Mouse (Mus musculus): ENCODE results near the gene Pskh1. TPM values are rescaled to one million over a fixed set of nuclear protein-coding genes. Genes with fewer than 3 reads are reported as not detected.

Pskh1 gene
- total RNA-seq, 2 experiments from 2014 or later: 18.0 to 19.7 TPM

- no peak for ATAC-seq (replicated peaks; ENCODE audit: poor library complexity, severe bottlenecking)
Measured at GRCm38 (mm10) chr8:105890870-105891269, 9.4 kb upstream of the Pskh1 start.

DNA sequence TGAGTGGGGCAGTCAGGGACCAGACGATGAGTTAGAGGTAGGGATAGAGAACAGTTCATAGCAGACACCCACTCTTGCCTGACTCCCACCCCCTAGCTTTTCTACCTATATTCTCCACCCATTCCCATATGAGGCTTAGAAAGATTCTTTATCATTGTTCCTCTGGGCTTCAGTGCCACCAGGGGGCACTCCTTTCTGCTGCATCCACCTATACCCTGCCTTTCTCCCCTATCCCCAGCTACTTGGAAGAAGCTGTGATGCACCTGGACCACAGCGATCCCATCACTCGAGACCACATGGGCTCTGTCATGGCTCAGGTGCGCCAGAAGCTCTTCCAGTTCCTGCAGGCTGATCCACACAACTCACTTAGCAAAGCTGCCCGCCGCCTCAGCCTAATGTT lies 7.8 kb upstream of the Pskh1 start:
- peak; percentile 40 for ATAC-seq (replicated peaks; ENCODE audit: poor library complexity, severe bottlenecking)

- ATAC-seq (replicated peaks; ENCODE audit: poor library complexity, severe bottlenecking): peak; percentile 82
Measured at GRCm38 (mm10) chr8:105893339-105893738, 6.9 kb upstream of the Pskh1 start, which contains the start of gene Nrn1l. Nrn1l (plus strand) TSS chr8:105893567.

DNA sequence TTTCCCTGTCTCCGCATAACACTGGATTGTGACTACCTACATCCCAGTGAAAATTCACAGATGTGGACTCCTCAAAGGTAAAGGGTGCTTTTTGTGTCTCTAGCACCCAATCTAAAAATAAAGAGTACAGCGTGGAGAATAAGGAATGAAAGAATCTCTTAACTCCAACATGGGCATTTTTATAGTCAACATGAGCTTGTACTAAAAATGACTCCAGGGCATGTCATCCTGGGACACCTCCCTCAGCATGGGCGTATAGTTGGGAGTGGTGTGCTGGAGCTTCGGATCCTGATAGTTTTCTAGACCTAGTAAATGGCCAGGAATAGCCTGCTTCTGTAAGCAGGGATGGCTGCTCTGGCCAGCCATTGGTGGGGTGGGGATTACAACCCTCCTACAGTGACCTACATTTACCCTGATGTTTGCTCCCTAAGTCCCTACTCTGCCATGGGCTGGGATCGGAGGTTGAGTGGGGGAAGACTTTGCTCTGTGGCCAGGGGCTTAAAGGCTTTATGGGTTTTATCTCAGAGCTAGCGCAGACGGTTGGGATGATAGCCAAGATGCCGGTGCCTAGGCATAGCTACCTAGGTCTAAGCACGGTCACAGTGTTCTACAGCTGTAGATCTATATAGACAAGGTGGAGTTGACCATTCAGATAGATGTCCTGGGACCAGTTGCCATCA lies 2.3 kb upstream of the Pskh1 start:
- no peak for ATAC-seq (replicated peaks; ENCODE audit: poor library complexity, severe bottlenecking)

DNA sequence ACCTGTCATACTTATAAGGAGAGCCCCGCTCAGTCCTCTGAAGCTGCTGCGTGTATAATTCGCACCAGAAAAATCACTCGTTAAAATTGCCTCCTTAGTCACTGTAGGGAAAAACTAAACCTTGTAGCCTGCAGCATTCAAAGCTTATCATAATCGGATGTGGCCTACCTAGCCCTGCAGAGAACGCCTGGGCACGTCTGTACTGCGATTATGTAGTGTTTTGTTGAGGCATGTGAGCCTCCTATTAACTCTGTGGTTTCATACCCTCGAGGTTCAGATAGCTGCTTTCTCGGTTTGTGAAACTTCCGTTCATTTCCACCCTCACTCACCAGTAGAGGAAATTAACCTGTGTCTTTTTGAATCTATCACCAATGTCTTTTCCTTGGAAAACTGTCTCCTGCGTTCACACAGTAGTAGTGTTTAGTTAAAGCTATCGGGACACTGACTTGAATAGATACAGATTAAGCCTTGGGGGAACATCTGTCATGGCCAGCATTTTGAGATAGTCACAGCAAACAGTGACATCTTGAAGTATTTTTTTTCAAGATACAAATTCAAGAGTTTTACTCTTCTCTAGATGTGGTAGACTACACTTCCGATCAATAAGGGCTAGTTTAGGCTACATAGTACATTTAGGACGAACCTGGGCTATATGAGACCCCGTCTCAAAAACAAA lies 838 bp downstream of the Pskh1 start:
- ATAC-seq (replicated peaks; ENCODE audit: poor library complexity, severe bottlenecking): peak; percentile 54

DNA sequence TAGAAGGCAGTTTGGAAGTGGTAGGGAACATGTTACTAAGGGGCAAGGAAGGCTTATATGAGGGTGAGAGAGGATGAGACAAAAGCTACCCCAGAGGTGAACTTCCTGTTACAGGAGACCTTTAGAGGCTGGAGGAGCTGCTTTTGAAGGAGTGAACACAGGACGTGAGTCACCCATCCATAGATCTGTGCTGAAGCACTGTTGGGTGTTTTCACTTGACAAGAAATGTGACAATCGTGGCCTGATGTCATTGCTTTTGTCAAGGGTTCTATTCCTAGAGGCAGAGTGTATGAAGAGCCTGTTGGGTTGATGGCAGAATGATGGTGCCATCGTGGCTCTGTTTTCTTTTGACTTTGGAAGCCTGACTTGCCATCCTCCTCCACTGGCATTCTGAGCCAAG lies 19.1 kb downstream of the Pskh1 start:
- no peak for ATAC-seq (replicated peaks; ENCODE audit: poor library complexity, severe bottlenecking)

DNA sequence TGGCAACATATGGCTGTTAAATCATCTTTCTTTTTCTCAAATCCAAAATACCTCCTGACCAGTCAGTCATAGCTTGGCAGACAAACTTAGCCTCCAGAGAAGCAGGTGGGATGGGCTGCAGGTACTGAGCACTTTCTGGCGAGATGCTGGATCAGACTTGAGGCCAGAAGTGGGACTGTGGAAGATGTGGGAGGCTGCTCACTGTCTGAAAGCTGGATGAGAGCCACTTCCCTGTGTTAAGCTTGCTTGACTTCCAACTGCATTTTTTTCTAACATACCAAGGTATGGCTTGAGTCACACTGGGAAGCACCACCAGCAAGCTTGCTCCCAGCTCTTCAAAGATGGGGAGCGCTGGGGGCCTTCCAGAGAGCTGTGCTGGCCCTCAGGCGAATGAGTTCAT lies 24.9 kb downstream of the Pskh1 start:
- ATAC-seq (replicated peaks; ENCODE audit: poor library complexity, severe bottlenecking): no peak

DNA sequence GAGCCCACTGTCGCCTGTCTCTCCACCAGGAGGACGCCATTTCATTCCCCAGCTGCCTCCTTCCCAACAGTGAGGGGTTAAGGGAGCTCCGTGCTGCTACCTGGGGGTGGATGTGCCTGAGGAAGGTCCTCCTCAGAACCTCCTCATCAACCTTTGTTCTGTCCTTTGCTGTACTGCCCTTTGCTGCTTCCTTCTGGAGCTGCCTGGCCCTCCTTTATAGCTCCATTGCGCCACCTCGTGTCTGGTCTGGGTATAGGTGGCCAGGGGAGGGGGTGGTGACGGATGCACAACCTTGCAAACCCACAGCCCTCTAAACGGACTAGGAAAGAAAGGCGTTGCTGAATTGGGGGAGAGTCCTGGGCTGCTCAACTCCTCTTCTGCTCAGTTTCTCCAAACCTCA lies 30.4 kb downstream of the Pskh1 start:
- ATAC-seq (replicated peaks; ENCODE audit: poor library complexity, severe bottlenecking): peak; percentile 91

DNA sequence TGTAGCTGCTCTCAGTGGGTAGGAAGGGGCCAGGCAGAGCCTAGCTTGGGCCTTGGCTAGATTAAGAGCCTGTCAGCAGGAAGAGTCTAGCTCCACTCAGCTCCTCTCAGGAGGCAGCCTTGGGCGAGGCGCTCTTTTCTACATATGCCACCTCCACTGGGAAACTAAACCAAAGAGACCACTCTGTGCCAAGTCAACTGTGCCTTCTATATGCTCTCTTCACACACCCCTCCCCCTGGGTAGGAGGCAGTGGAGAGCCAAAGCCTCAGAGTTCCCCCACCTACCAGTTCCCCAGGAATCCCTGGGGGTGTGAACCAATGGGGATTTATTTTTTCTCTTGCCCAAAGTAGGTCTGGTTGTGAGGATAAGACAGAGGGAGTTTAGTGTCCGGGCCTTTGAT lies 31.0 kb downstream of the Pskh1 start:
- ATAC-seq (replicated peaks; ENCODE audit: poor library complexity, severe bottlenecking): no peak

- no peak for ATAC-seq (replicated peaks; ENCODE audit: poor library complexity, severe bottlenecking)
Measured at GRCm38 (mm10) chr8:105932525-105932924, 32.3 kb downstream of the Pskh1 start.

GRCm38 (mm10) chr8:105933762-105934161 lies 33.5 kb downstream of the Pskh1 start, which contains the start of gene Ctrl:
Ctrl (minus strand) TSS chr8:105933862.
- ATAC-seq (replicated peaks; ENCODE audit: poor library complexity, severe bottlenecking): no peak

GRCm38 (mm10) chr8:105935105-105935504 lies 34.9 kb downstream of the Pskh1 start:
- no peak for ATAC-seq (replicated peaks; ENCODE audit: poor library complexity, severe bottlenecking)

DNA sequence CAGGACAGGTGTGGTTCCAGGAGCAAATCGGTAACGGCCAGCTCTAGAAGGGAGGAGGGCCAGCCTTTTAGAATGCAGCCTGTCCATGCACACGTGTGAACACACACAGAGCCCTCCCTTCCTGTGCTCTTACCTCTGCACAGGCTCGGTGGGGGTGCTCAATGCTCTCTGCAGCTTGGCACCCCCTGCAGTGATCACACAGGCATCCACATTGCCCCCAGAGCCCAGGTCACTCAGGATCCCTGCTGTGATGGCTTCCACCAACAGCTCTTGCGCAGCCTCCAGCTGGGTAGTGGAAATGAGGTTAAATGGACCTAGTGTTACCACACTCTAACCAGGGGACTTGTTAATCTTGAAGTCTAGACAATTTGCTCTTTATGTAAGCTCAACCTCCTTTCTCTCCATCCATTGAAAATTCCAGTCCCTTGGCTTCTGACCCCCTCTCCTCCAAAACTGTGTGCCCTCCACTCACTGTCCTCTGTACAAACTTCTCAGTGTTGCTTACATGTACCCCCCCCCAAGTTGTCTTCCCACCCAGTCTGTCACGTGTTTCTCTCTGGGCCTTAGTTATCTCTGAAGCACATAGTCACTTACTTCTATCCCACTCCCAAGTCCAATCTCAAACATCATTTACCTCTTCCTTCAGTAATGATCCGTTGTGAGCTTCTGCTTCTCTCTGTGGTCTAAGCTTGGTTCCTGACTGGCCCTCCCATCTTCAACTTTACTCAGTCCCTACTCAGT lies 35.8 kb downstream of the Pskh1 start:
- no peak for ATAC-seq (replicated peaks; ENCODE audit: poor library complexity, severe bottlenecking)

DNA sequence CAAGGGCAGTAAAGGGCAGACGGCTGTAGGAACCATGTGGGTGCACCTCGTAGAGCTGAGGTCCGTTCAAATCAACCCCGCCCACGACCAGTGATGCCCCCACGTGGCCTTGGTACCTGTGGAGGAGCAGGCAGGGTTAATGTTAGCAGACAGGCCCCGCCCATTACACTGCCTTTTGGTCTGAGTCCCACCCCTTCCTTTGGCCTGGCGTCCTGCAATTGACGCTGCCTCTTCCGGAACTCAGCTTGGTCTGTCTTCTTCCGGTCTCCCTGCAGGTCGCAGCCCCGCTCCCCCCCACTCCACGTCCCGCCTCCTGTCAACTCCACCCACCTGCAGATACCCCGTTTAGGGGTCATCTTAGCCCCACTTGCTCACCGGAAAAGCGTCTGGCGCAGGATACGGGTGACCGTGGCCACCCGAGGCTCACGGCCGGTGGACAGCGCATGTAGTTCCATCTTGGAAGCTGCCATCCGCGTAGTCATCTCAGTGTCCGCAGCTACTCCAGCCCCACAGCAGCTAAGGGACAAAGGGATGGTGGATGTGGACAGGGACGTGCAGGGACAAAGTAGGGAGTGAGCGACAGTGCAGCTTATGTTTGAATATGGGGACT lies 36.7 kb downstream of the Pskh1 start:
- peak; percentile 86 for ATAC-seq (replicated peaks; ENCODE audit: poor library complexity, severe bottlenecking)

GRCm38 (mm10) chr8:105937496-105938305 lies 37.5 kb downstream of the Pskh1 start:
- ATAC-seq (replicated peaks; ENCODE audit: poor library complexity, severe bottlenecking): peak; percentile 52

DNA sequence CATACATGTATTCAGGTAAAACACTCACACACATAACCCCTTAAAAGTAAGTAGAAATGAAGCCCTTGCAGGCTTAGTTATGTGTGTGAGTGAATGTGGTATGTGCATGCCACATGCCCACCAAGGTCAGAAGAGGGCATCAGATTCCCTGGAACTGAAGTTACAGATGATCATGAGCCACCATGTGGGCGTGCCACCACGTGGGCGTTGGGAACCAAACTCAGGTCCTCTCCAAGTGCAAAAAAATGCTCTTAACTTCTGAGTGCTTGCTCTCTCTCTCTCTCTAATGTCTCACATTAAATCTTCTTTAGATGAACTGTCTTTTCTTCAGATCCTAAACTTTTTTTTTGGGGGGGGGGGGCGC lies 38.0 kb downstream of the Pskh1 start, which contains the start of gene Psmb10:
TSS of gene Psmb10 (minus strand) at position 139 of the 364 bp plus-strand sequence.
- peak; percentile 31 for ATAC-seq (replicated peaks; ENCODE audit: poor library complexity, severe bottlenecking)

DNA sequence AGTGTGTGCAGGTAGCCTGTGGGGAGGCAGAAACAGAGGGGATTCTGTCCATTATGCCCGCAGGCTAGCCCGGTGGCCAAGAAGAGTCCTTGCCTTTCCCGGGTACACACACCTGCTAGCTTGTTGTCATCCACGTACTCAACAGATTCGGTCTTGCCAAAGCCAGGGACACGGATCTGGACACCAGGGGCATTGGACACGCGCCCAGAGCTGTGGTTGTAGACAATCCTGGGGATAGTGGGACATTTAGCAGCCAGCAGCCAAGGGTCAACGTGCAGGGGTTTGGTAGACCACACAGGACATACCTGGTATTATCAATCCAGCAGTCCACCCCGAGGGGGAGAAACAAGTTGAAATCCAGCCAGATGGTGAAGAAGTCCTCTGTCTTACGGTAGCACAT lies 41.8 kb downstream of the Pskh1 start:
- ATAC-seq (replicated peaks; ENCODE audit: poor library complexity, severe bottlenecking): no peak

DNA sequence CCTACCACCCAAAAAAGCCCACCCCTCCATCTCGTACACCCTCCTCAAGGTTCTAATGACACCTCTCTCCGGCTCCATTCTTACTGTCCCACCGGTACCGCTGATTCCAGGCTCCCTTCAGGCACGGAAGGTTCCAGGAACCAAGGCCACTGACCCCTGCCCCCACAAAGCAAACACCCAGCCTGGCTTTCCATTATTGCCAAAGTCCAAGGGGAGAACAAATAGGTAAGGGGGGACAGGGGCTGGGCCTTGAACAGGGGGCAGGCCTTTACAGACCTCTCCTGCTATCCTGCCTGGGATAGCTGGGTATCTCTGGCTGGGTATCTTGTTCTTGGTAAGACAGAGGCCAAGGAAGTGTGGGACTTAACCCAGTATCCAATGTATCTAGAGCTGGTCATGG lies 42.3 kb downstream of the Pskh1 start:
- no peak for ATAC-seq (replicated peaks; ENCODE audit: poor library complexity, severe bottlenecking)

DNA sequence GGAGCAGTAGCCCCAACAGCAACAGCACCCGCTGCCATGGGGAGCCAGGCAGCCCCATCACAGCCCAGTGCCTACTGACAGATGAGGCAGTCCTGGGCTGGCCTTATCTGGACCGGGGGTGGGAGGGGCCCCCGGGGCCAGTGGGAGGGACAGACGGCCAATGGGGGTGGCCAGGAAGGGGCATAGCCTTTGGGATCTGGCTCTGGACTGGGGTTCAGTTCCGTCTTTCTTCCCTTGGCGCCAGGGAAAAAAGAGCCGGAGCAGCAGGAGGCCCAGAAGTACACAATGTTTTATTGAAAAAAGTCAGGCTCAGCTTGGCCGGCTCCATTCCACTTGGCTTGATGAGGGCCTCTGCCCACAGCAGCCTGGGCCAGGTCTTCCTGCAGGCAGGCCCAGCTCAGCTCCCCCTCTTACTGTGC lies 43.1 kb downstream of the Pskh1 start, which contains the start of gene Lcat:
TSS of gene Lcat (minus strand) at position 62 of the 419 bp plus-strand sequence.
- ATAC-seq (replicated peaks; ENCODE audit: poor library complexity, severe bottlenecking): no peak

- no peak for ATAC-seq (replicated peaks; ENCODE audit: poor library complexity, severe bottlenecking)
Measured at GRCm38 (mm10) chr8:105949350-105949749, 49.1 kb downstream of the Pskh1 start.

Measured in granulocyte monocyte progenitor cell, adult 5-6 weeks (primary cell).